Mouse (Mus musculus) left cerebral cortex, adult 11 months (tissue): Measurements from ENCODE around the gene Ptp4a2.
"Not testable (repeated sequence)": the region's sequence is repeated elsewhere in the genome, so short reads cannot be mapped to it uniquely, and the experiment has no call there.

Experiments
- DNase-seq: peaks from one replicate; pipeline ENCODE4 v3.0.0; 2022; ENCODE audit warnings: low spot score

Gene Ptp4a2

GRCm38 (mm10) chr4:129810798-129811604, at the start of gene Ptp4a2:
Gene Ptp4a2, plus strand, starts transcription at chr4:129811219.
- no peak for DNase-seq

- DNase-seq = no peak
Measured at GRCm38 (mm10) chr4:129761606-129762005, 49.4 kb upstream of the Ptp4a2 start.

- DNase-seq = not testable (repeated sequence)
Measured at GRCm38 (mm10) chr4:129762496-129762895, 48.5 kb upstream of the Ptp4a2 start.

GRCm38 (mm10) chr4:129765351-129765750, 45.7 kb upstream of the Ptp4a2 start:
- no peak for DNase-seq

- no peak for DNase-seq
Measured at GRCm38 (mm10) chr4:129767782-129768181, 43.2 kb upstream of the Ptp4a2 start.

GRCm38 (mm10) chr4:129768742-129769141, 42.3 kb upstream of the Ptp4a2 start:
- not testable (repeated sequence) for DNase-seq

GRCm38 (mm10) chr4:129770600-129770999, 40.4 kb upstream of the Ptp4a2 start:
- DNase-seq = no peak

GRCm38 (mm10) chr4:129771314-129771671, 39.7 kb upstream of the Ptp4a2 start:
- no peak for DNase-seq

- DNase-seq = no peak
Measured at GRCm38 (mm10) chr4:129771672-129772521, 39.1 kb upstream of the Ptp4a2 start.

GRCm38 (mm10) chr4:129781881-129782675, 28.9 kb upstream of the Ptp4a2 start:
- DNase-seq = no peak

- DNase-seq = no peak
Measured at GRCm38 (mm10) chr4:129782857-129783331, 28.1 kb upstream of the Ptp4a2 start.

GRCm38 (mm10) chr4:129783506-129783905, 27.5 kb upstream of the Ptp4a2 start:
- DNase-seq = no peak

GRCm38 (mm10) chr4:129785178-129785577, 25.8 kb upstream of the Ptp4a2 start:
- DNase-seq = peak; percentile 70

GRCm38 (mm10) chr4:129788693-129789092, 22.3 kb upstream of the Ptp4a2 start:
- no peak for DNase-seq

- DNase-seq = no peak
Measured at GRCm38 (mm10) chr4:129789635-129790034, 21.4 kb upstream of the Ptp4a2 start.

GRCm38 (mm10) chr4:129790475-129790874, 20.5 kb upstream of the Ptp4a2 start:
- DNase-seq = no peak

GRCm38 (mm10) chr4:129791399-129791798, 19.6 kb upstream of the Ptp4a2 start:
- DNase-seq = no peak

- DNase-seq = no peak
Measured at GRCm38 (mm10) chr4:129792666-129793202, 18.3 kb upstream of the Ptp4a2 start.

- DNase-seq = no peak
Measured at GRCm38 (mm10) chr4:129793713-129794329, 17.2 kb upstream of the Ptp4a2 start.

- no peak for DNase-seq
Measured at GRCm38 (mm10) chr4:129795151-129795860, 15.7 kb upstream of the Ptp4a2 start.

GRCm38 (mm10) chr4:129795861-129796260, 15.2 kb upstream of the Ptp4a2 start:
- DNase-seq = no peak
